Mouse (Mus musculus) testis, postnatal 14 days (tissue): Measurements from ENCODE around the gene Phlpp1.

Source experiments
- DNase-seq: peaks from one replicate; pipeline ENCODE4 v3.0.0; 2021; ENCODE audit warnings: low spot score

Phlpp1 gene

DNA sequence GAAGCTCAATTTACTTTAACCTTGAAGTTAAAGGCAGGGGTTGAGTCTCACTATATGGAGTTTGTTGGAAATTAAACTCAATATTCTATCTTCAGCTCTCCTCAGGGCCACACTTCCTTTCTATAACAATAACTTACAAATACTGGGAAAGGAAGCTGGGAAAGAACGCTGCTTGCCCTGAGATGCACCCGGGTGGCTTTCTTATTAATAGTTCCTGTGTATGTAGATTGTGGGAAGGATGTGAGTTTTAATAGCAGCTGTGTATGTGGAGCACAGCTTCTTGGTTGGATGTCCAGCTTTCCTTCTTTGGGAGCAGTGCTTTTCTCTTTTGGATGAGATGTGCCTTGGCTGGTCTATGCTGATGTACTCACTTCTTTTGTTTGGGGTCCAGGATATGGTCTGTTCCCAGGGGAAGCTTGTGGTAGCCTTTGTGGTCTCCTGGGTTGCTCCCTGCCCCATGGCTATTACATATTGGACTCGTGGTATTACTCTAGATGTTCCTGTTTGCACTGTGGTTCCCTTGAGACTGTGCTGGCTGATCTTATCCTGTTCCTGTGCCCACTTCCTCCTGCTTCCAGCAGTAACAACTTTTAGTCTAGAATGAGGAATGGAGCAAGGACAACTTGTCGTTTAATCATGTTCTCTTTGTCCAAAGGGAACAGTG is 145.2 kb downstream of the Phlpp1 start:
- no peak for DNase-seq

DNA sequence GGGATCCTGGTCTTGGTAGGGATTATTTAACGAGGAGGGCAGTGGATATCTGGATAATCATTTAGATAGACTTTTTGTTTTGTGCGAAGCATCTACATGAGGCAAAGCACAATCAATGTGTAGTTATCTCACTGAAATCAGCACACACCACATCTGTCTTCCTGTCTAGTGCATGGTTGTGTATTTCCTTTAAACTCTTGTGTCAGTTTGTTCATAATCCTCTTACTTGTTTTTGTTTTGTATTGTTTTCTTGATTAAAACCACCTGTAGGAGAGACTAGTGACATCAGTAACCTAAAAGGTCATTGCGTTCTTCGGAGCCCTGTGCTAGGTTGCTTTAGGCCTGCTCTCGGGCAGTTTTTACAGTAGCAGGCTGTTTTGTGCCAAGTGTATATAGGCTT is 146.8 kb downstream of the Phlpp1 start:
- no peak for DNase-seq

DNA sequence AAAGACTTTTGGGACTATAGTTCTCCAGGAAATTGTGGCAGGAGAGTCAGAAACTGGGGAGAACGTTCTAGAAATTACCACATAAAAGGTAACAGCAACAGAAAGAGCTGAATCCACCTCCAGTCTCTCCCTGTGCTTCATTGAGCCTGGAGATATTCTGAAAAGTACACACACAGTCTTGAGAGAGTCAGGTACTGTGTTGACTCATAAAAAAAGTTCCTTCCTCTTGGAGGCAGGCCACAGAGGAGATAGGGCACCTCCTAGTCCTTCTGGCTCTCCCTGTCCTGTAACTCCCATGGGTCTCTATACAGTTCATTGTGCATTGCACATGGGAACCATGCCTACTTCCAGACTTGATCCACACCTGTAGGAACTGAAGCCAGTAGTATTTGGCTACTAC is 149.0 kb downstream of the Phlpp1 start:
- no peak for DNase-seq

DNA sequence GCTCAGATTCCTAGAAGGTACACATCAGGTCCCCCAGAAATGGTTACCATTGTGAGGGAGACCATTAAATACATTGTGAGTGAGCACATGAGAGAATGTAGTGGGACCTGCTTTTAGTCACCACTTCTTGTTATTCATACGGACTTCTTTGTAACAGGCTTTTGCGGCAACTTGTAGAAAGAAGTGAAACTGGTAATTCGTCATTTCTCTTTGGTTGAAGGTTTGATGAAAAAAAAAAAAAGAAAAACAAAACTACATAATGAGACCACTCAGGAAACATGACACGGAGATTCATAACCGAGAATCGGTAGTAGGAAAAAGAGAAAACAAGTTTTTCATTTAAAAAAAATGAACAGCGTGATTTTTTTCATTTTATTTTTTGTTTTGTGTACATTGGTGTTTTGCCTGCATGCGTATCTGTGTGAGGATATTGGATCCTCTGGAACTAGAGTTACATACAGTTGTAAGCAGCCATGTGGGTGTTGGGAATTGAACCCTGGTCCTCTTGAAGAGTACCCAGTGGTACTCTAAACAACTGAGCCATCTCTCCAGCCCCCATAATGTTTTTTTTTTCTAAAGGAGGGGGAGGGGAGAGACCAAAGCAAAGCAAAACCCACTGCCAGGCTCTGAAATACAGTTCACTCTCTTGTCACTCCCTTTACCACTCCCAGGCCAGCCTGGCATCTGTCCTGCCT is 150.0 kb downstream of the Phlpp1 start:
- no peak for DNase-seq

DNA sequence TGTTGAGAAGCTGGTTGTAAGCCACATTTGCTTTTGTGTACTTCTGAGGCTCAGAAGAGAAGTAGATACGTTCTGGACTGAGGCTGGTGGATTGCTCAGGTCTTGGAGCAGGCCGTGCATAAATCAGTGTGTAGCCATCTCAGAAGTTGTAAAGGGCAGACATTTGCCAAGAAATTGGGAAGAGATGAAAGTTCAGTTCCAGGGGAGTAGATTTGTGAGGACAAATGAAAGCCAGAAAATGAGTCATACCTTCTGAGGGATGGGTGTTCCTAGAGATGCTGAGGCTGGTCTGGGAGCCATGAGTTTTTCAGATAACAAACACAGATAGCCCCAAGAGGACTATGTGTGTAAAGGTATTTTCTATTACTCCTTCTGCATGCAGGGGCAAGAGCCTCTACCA is 155.1 kb downstream of the Phlpp1 start:
- DNase-seq = no peak

DNA sequence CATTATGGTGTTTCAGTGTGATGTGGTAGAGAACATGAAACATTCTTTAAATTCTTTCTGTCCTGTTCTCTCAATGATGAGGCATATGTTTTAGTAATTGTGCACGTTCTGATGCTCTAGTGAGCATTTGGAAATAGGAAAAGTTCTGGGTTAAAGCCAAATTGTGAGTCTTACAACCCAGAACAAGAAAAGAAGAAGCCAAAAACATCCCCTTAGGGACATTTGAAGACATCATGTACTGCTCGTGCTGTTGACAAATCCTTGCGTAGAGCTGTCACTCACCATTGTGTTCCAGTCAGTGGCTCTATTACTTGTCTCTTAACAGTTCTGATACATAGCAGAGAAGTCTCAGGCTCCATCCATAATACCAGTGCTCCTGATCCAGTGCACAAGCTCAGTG is 170.5 kb downstream of the Phlpp1 start:
- DNase-seq = no peak

DNA sequence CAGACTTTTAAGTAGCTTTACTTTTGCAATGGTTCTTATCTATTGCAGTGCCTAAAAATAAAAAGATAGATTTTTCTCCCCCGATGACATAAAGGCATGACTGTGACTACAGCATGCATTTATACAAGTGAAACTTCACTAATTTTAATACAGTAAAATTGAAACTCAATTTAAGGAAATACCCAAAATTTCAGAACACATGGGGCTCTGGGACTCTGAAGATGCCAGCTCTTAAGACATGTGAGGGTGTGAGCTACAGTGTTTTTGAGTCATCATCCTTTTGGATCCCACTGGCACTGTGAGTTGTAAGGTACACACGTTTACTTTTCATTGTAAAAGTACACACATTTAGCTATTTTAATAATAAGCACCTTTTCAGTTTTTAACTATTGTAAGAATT is 173.7 kb downstream of the Phlpp1 start:
- DNase-seq = no peak

DNA sequence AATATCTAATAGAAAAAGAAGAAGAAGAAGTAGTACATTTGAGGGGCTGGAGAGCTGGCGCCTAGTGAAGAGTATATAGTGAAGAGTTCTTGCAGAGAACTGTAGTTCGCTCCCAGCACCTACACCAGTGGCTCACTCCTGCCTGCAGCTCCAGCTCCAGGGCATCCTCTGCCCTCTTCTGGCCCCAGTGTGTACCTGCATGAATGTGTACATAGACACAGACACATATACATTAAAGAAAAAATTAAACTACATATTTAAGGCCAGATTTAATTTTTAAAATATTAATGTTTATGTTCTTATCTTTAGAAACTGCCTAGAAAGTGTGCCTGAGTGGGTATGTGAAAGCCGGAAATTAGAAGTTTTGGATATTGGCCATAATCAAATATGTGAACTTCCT is 175.2 kb downstream of the Phlpp1 start:
- no peak for DNase-seq

DNA sequence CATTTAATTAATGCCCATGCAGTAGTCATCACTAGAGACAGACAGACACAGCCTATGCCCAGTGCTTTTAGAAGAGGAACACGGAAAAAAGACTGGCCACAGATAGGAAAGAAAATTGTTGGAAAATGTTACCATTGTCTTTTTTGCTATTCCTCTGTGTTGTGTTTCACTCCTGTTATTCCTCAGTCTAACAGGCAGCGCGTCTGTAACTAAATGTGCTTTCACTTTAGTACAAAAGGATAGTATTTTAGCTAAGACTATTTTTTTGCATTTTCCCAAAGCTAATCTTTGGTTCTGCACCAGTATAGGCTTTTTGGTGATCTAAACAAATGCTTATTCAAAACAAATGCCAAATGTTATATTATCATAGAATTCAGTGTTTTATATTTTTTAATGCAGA is 177.6 kb downstream of the Phlpp1 start:
- DNase-seq = no peak

DNA sequence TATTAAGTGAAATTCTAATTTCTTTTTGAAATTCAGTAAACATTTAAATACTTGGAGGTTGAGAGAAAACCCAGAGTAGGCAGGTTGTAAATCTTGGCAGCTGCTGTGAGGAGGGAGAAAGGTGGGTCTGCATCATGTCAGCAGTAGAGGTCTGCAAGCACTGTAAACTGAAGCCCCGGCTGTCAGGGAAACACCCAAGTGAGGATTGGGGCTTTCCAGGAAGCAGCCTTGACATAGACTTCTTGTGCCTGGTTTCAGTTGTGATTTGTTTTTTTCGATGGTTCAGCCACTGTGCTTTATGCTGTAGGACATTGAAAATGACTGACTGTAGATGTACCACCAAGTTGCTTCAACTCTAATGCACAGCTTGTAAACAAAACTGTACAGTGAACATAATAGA is 180.0 kb downstream of the Phlpp1 start:
- no peak for DNase-seq

DNA sequence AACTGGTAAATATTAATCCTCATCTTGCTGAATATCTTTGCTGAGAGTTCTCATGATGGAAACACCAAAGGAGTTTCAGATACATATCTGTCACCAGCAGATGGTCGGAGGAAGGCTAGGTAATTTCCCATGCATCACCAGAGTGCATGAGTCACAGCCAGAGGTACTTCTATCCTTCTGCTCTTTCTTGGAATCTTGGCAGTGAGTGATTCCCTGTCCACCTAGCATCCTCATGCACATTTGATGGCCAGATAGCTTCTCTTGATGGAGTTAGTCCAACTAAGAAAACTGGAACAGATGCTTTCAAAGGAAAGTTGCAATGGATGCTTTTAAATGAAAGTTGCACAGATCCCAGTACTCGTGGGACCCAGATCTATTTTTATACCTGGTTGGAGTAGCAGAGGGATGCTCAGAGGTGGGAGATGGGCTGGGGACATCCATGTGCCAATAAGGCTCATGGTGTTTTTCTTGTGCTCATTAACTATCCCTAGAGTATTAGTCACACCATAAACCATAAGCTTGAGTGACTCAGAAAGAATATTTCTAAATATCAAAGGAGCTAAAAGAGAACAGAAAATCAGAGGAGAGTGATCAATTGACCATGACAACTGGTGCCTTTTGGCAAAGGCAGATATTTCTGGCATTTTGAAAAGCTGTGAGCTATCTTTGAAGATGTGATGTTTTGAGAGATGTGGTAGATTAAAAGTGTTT is 181.4 kb downstream of the Phlpp1 start:
- DNase-seq = no peak

DNA sequence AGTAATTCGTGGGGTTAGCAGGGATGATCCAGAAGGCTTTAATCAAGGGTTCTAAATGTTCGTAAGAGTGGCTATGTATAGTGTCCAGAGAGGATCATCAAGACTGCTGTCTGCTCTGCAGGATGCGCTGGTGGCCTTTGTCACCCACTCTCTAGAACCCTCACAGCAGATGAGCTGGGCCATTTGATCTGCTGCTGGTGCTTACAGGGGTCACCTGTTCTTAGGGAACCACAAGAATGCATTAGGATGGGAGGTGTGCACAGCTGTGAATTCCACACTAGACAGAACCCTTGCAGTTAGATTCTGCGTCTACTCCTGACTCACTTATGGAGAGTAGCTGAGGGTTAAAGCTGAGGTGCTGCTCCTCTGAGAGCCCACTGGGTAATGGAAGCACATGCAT is 182.4 kb downstream of the Phlpp1 start:
- DNase-seq = no peak

DNA sequence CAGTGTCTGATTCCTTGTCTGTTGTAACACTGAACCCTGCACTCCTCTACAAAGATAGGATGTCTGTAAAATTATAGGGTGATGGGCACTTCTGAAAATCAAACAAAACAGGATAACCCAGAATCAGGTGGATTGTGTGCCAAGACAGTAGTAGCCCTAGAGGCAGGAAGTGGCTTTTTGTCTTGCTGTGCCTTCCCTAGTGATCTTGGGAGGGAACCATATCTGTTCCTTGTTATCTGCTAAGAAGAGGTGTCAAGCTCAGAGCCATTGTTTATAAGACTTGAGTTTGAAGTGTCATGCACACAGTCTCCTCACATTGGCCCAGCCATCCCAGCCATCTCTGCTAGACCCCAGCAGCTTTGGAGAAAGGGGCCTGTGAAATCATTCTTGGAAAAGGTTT is 187.9 kb downstream of the Phlpp1 start:
- no peak for DNase-seq

DNA sequence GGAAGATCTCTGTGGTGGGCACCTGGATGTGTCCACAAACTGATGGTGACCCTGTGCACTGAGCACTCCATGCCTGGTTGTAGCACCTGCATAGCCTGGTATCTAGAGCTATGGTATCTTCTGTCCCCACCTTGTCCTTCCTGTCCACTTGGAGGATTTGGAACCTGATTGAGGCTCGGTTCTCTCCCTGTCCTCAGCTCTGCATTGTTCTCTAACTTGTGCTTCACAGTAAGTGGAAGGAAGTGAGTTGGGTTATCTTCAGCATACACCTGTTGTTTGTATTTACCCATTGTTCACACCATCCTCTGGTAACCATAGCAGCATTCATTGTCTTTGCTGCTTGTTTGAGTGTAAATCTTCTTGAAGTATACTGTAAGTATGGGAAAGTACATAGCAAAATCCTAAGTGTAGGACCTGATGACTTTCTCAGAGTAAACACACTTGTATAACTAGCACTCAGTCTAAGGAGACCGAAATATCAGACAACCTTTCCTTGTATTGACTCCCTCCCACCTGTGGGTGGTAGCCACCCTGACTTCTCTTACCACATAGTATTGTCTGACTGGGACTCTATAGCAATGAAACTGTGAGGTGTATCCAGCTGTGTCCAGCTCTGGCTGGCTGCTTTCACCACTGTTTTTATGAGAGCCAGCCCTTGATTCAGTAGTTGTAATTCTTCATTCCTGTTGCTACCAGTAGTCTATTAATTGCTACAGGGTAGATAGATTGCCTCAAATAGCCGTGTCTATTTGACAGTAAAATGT is 191.5 kb downstream of the Phlpp1 start:
- no peak for DNase-seq

DNA sequence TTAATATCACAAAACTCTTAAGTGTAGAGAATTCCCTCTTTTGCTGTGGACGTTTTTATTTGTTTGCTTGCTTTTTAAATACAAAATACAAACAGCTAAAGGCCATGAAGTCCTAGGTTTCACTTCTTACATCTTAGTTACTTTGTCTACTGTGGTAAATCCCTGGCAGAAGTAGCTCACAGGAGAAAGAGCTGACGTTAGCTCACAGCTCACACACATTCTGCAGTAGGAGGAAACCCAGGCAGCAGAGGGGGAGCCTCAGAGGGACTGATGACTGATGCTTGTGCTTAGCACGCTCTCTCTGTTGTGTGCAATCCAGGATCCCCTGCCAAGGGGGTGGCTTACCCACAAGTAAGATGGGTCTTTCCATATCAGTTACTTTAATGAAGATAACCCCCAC is 197.8 kb downstream of the Phlpp1 start:
- no peak for DNase-seq

DNA sequence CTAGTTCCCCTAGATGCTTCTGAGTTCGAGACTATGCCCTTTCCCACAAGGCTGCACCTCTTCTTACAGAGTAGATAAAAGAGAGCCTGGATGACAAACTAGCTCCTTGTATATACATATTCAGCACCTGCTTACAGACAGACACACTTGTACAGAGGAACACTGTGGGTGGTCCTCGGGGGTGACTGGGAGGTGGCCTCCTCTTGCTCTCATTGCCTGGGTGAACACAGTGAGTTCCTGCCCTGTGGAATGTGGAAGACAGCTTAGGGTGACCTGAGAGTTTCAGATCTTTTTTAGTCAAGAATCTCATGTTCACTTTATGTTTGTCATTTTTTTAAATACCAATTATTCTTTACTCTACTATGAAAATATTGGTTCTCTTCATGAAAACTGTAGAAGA is 200.9 kb downstream of the Phlpp1 start:
- DNase-seq = no peak

DNA sequence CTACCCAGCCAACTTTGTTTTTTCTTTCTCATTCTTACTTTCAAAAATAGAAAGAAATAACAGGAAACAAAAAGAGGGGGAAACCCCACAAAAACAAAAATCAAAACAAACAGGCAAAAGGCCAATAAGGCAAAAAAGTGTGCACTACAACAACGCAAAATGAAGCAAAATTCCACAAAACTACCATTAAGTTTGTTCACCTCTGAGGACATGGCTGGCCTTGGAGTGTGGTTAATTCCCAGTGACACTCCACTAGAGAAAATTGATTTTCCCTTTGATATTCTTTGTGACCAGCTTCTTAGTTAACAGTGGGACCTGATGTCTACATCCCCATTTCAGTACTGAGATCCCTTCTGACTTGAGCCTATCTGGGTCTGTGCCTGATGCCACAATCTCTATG is 202.1 kb downstream of the Phlpp1 start:
- no peak for DNase-seq

DNA sequence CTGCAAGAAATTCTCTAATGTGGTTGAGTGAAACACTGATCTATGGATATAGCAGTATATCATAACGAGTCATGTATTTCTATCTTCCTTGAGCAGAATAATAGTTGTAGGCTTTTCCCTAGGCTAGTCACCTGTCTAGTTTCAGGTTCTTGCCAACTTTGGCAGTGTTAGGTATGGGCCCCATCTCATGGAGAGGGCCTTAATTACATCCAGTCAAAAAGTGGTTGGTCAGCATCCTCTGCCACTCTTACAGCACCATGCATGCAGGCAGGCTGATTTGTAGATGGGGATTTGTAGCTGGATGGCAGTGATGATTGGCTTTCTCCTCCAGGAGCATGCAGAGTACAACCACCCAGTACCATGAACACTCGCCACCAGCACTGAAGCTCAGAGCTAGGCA is 202.7 kb downstream of the Phlpp1 start:
- no peak for DNase-seq

DNA sequence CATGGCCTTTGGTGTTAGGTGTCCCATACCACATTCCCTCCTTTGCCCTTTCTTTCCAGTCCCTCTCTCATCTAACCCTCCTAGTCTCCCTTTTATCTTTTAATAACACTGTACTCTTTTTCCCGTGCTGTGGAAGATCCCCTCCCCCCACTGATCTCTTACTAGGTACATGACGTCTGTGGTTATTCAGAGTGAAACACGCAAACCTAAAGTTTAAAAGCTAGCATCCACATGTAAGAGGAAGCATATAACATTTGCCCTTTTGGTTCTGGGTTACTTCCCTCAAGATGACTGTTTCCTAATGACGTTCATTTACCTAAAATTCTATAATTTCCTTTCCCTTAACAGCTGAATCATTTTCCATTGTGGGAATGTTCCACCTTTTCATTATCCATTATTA is 203.4 kb downstream of the Phlpp1 start:
- no peak for DNase-seq

DNA sequence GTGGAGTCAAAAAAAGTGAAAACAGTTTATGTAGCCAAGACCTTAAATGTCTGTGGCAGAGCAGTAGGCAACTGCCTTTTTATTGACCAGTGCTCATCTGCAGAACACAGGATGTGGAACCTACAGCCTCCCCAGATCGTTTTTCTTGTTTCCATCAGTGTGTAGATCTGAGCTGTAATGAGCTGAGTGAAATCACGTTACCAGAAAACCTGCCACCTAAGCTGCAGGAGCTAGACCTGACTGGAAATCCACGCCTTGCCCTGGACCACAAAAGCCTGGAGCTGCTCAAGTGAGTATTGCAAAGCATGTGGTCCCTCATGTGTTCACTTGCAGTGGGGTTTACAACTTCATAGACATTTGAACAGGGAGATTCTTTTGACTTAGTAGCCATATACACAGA is 204.5 kb downstream of the Phlpp1 start:
- no peak for DNase-seq

DNA sequence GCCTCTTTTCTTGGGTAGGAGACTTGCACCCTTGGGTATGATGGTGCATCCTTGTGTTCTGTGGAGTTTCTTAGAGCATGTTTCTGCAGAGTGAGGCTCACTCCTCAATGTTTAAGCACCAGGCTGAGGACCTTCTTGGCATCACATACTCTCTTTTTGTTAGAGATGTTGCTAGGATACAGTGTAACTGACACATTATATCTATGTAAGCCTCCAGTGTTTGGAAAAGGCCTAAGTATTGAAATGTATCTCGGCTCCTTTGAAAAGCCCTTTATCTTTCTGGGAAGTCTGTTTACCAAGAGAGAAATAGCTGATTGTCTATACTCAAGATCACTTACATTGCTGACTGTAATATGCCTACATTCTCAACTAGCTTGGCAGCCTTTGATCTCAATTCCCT is 208.9 kb downstream of the Phlpp1 start:
- DNase-seq = no peak

DNA sequence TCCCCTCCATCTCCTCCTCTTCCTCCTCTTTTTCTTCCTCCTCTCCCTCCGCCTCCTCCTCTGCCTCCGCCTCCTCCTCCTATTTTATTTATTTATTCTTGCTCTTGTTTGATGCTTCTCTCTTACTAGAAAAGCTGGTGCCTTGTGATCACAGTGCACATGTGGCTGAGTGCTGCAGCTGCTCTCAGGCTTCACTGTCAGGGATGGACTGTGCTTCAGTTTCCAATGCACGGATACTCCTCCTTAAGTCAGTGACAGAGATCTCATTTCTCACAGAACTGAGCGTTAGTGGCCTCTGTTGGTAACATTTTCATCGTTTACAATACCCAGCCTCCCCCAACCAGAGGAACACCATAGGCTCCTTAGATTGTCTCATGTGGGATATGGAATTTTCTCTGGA is 215.0 kb downstream of the Phlpp1 start:
- no peak for DNase-seq

DNA sequence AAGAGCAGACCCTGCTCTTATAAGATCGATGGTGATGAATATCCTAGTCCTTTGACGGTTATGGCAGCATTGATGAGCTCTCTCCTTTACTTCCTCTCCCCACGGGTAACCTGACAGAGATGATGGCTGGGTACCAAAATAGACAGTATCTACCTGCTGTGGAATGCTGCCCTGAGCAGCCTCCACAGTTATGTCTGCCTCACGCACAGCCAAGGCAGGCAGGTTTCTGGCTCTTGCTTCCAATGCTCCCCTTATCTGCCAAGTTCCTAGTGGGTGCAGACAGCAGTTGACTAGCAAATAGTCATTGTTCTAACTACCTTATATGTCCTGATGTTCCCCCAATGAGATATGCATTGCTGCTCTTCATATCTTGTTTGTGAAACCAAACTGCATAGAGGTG is 215.7 kb downstream of the Phlpp1 start:
- no peak for DNase-seq
